Mouse (Mus musculus): Measurements from ENCODE around the gene Pard3b. TPM values are rescaled to one million over a fixed set of nuclear protein-coding genes. Genes with fewer than 3 reads are reported as not detected.

The Pard3b gene
- polyA plus RNA-seq, 1 experiment from 2014 or later = 10.5 TPM

- ATAC-seq (replicated peaks; ENCODE audit: insufficient number of reproducible peaks, low FRiP score, low TSS enrichment) = no peak
- WGBS (ENCODE audit: insufficient replicate concordance) = 91% methylated on average over 2 of the region's 2 CpGs
Measured at GRCm38 (mm10) chr1:62283624-62284023, 645.0 kb downstream of the Pard3b start.

GRCm38 (mm10) chr1:62309376-62309775 lies 670.8 kb downstream of the Pard3b start:
- H3K36me3 ChIP-seq (ENCODE audit: control insufficient read depth, insufficient read depth, low read length) = no peaks in the 10 kb centered on the region
- no peak overlapping the region for H3K9ac ChIP-seq (ENCODE audit: low read depth, low read length)
- no peak for ATAC-seq (replicated peaks; ENCODE audit: insufficient number of reproducible peaks, low FRiP score, low TSS enrichment)
- WGBS (ENCODE audit: insufficient replicate concordance) = 61% methylated on average over 6 of the region's 6 CpGs
- no peak overlapping the region for H3K4me3 ChIP-seq (ENCODE audit: low read depth, low read length)
- H3K27me3 ChIP-seq (ENCODE audit: control insufficient read depth, insufficient read depth, low read length) = no peaks in the 10 kb centered on the region
- H3K27ac ChIP-seq (ENCODE audit: low read depth, low read length) = no peak overlapping the region
- no peaks in the 10 kb centered on the region for H3K9me3 ChIP-seq (replicated peaks; ENCODE audit: control insufficient read depth, low read length)
- H3K4me1 ChIP-seq (ENCODE audit: control insufficient read depth, insufficient read depth, low read length) = no peaks in the 10 kb centered on the region
- H3K4me2 ChIP-seq = no peak overlapping the region

More at GRCm38 (mm10) chr1:62283624-62284023, 645.0 kb downstream of the Pard3b start:
- H3K9me3 ChIP-seq (replicated peaks; ENCODE audit: control insufficient read depth, low read length) = no peaks in the 10 kb centered on the region
- H3K4me1 ChIP-seq (ENCODE audit: control insufficient read depth, insufficient read depth, low read length) = no peaks in the 10 kb centered on the region
- H3K9ac ChIP-seq (ENCODE audit: low read depth, low read length) = no peak overlapping the region
- no peaks in the 10 kb centered on the region for H3K36me3 ChIP-seq (ENCODE audit: control insufficient read depth, insufficient read depth, low read length)
- no peaks in the 10 kb centered on the region for H3K27me3 ChIP-seq (ENCODE audit: control insufficient read depth, insufficient read depth, low read length)
- H3K27ac ChIP-seq (ENCODE audit: low read depth, low read length) = no peak overlapping the region
- no peak overlapping the region for H3K4me3 ChIP-seq (ENCODE audit: low read depth, low read length)
- no peak overlapping the region for H3K4me2 ChIP-seq

- Histone ChIP-seq H3K4me2 (no peak overlapping the region), H3K27ac (ENCODE audit: low read depth, low read length) (no peak overlapping the region), H3K9me3 (replicated peaks; ENCODE audit: control insufficient read depth, low read length) (no peaks in the 10 kb centered on the region), H3K4me3 (ENCODE audit: low read depth, low read length) (no peak overlapping the region), H3K4me1 (ENCODE audit: control insufficient read depth, insufficient read depth, low read length) (no peaks in the 10 kb centered on the region), H3K36me3 (ENCODE audit: control insufficient read depth, insufficient read depth, low read length) (no peaks in the 10 kb centered on the region), H3K9ac (ENCODE audit: low read depth, low read length) (no peak overlapping the region), H3K27me3 (ENCODE audit: control insufficient read depth, insufficient read depth, low read length) (no peaks in the 10 kb centered on the region)
- no peak for ATAC-seq (replicated peaks; ENCODE audit: insufficient number of reproducible peaks, low FRiP score, low TSS enrichment)
- WGBS (ENCODE audit: insufficient replicate concordance) = 67% methylated on average over 5 of the region's 5 CpGs
Measured at GRCm38 (mm10) chr1:62325237-62325636, 686.6 kb downstream of the Pard3b start.

GRCm38 (mm10) chr1:62327743-62328142 lies 689.1 kb downstream of the Pard3b start:
- Histone ChIP-seq H3K4me2 (no peak overlapping the region), H3K4me3 (ENCODE audit: low read depth, low read length) (no peak overlapping the region), H3K27ac (ENCODE audit: low read depth, low read length) (no peak overlapping the region), H3K27me3 (ENCODE audit: control insufficient read depth, insufficient read depth, low read length) (no peaks in the 10 kb centered on the region), H3K9me3 (replicated peaks; ENCODE audit: control insufficient read depth, low read length) (no peaks in the 10 kb centered on the region), H3K9ac (ENCODE audit: low read depth, low read length) (no peak overlapping the region), H3K4me1 (ENCODE audit: control insufficient read depth, insufficient read depth, low read length) (no peaks in the 10 kb centered on the region), H3K36me3 (ENCODE audit: control insufficient read depth, insufficient read depth, low read length) (no peaks in the 10 kb centered on the region)
- 80% methylated on average over 5 of the region's 5 CpGs for WGBS (ENCODE audit: insufficient replicate concordance)
- ATAC-seq (replicated peaks; ENCODE audit: insufficient number of reproducible peaks, low FRiP score, low TSS enrichment) = no peak

GRCm38 (mm10) chr1:62328808-62329207 lies 690.2 kb downstream of the Pard3b start:
- no peak overlapping the region for H3K27ac ChIP-seq (ENCODE audit: low read depth, low read length)
- H3K9me3 ChIP-seq (replicated peaks; ENCODE audit: control insufficient read depth, low read length) = no peaks in the 10 kb centered on the region
- no peaks in the 10 kb centered on the region for H3K27me3 ChIP-seq (ENCODE audit: control insufficient read depth, insufficient read depth, low read length)
- no peaks in the 10 kb centered on the region for H3K4me1 ChIP-seq (ENCODE audit: control insufficient read depth, insufficient read depth, low read length)
- no peak for ATAC-seq (replicated peaks; ENCODE audit: insufficient number of reproducible peaks, low FRiP score, low TSS enrichment)
- H3K36me3 ChIP-seq (ENCODE audit: control insufficient read depth, insufficient read depth, low read length) = no peaks in the 10 kb centered on the region
- 41% methylated on average over 3 of the region's 3 CpGs for WGBS (ENCODE audit: insufficient replicate concordance)
- H3K4me2 ChIP-seq = no peak overlapping the region
- H3K4me3 ChIP-seq (ENCODE audit: low read depth, low read length) = no peak overlapping the region
- no peak overlapping the region for H3K9ac ChIP-seq (ENCODE audit: low read depth, low read length)

- Histone ChIP-seq H3K27me3 (ENCODE audit: control insufficient read depth, insufficient read depth, low read length) (no peaks in the 10 kb centered on the region), H3K9ac (ENCODE audit: low read depth, low read length) (no peak overlapping the region), H3K9me3 (replicated peaks; ENCODE audit: control insufficient read depth, low read length) (no peaks in the 10 kb centered on the region), H3K27ac (ENCODE audit: low read depth, low read length) (no peak overlapping the region), H3K4me3 (ENCODE audit: low read depth, low read length) (no peak overlapping the region), H3K4me2 (no peak overlapping the region), H3K4me1 (ENCODE audit: control insufficient read depth, insufficient read depth, low read length) (no peaks in the 10 kb centered on the region), H3K36me3 (ENCODE audit: control insufficient read depth, insufficient read depth, low read length) (no peaks in the 10 kb centered on the region)
- WGBS (ENCODE audit: insufficient replicate concordance) = 42% methylated on average over 2 of the region's 2 CpGs
- no peak for ATAC-seq (replicated peaks; ENCODE audit: insufficient number of reproducible peaks, low FRiP score, low TSS enrichment)
Measured at GRCm38 (mm10) chr1:62333016-62333415, 694.4 kb downstream of the Pard3b start.

GRCm38 (mm10) chr1:62334196-62334595 lies 695.6 kb downstream of the Pard3b start:
- no peak overlapping the region for H3K4me3 ChIP-seq (ENCODE audit: low read depth, low read length)
- no peak overlapping the region for H3K4me2 ChIP-seq
- ATAC-seq (replicated peaks; ENCODE audit: insufficient number of reproducible peaks, low FRiP score, low TSS enrichment) = no peak
- H3K27me3 ChIP-seq (ENCODE audit: control insufficient read depth, insufficient read depth, low read length) = no peaks in the 10 kb centered on the region
- 81% methylated on average over 5 of the region's 5 CpGs for WGBS (ENCODE audit: insufficient replicate concordance)
- no peak overlapping the region for H3K9ac ChIP-seq (ENCODE audit: low read depth, low read length)
- H3K4me1 ChIP-seq (ENCODE audit: control insufficient read depth, insufficient read depth, low read length) = no peaks in the 10 kb centered on the region
- H3K27ac ChIP-seq (ENCODE audit: low read depth, low read length) = no peak overlapping the region
- no peaks in the 10 kb centered on the region for H3K36me3 ChIP-seq (ENCODE audit: control insufficient read depth, insufficient read depth, low read length)
- no peaks in the 10 kb centered on the region for H3K9me3 ChIP-seq (replicated peaks; ENCODE audit: control insufficient read depth, low read length)

- ATAC-seq (replicated peaks; ENCODE audit: insufficient number of reproducible peaks, low FRiP score, low TSS enrichment) = no peak
- H3K9ac ChIP-seq (ENCODE audit: low read depth, low read length) = no peak overlapping the region
- no peaks in the 10 kb centered on the region for H3K27me3 ChIP-seq (ENCODE audit: control insufficient read depth, insufficient read depth, low read length)
- no peak overlapping the region for H3K4me2 ChIP-seq
- H3K4me1 ChIP-seq (ENCODE audit: control insufficient read depth, insufficient read depth, low read length) = no peaks in the 10 kb centered on the region
- no peak overlapping the region for H3K4me3 ChIP-seq (ENCODE audit: low read depth, low read length)
- 51% methylated on average over 1 of the region's 1 CpGs for WGBS (ENCODE audit: insufficient replicate concordance)
- no peaks in the 10 kb centered on the region for H3K36me3 ChIP-seq (ENCODE audit: control insufficient read depth, insufficient read depth, low read length)
- H3K27ac ChIP-seq (ENCODE audit: low read depth, low read length) = no peak overlapping the region
- H3K9me3 ChIP-seq (replicated peaks; ENCODE audit: control insufficient read depth, low read length) = no peaks in the 10 kb centered on the region
Measured at GRCm38 (mm10) chr1:62340261-62340660, 701.6 kb downstream of the Pard3b start.

- Histone ChIP-seq H3K9ac (ENCODE audit: low read depth, low read length) (no peak overlapping the region), H3K4me1 (ENCODE audit: control insufficient read depth, insufficient read depth, low read length) (no peaks in the 10 kb centered on the region), H3K27me3 (ENCODE audit: control insufficient read depth, insufficient read depth, low read length) (no peaks in the 10 kb centered on the region), H3K9me3 (replicated peaks; ENCODE audit: control insufficient read depth, low read length) (no peaks in the 10 kb centered on the region), H3K4me2 (no peak overlapping the region), H3K4me3 (ENCODE audit: low read depth, low read length) (no peak overlapping the region), H3K36me3 (ENCODE audit: control insufficient read depth, insufficient read depth, low read length) (no peaks in the 10 kb centered on the region), H3K27ac (ENCODE audit: low read depth, low read length) (no peak overlapping the region)
- WGBS (ENCODE audit: insufficient replicate concordance) = 88% methylated on average over 4 of the region's 4 CpGs
- no peak for ATAC-seq (replicated peaks; ENCODE audit: insufficient number of reproducible peaks, low FRiP score, low TSS enrichment)
Measured at GRCm38 (mm10) chr1:62344286-62344685, 705.7 kb downstream of the Pard3b start.
